Comparison of ENCODE assay signal across 7 mouse cellular contexts in the genomic region with DNA sequence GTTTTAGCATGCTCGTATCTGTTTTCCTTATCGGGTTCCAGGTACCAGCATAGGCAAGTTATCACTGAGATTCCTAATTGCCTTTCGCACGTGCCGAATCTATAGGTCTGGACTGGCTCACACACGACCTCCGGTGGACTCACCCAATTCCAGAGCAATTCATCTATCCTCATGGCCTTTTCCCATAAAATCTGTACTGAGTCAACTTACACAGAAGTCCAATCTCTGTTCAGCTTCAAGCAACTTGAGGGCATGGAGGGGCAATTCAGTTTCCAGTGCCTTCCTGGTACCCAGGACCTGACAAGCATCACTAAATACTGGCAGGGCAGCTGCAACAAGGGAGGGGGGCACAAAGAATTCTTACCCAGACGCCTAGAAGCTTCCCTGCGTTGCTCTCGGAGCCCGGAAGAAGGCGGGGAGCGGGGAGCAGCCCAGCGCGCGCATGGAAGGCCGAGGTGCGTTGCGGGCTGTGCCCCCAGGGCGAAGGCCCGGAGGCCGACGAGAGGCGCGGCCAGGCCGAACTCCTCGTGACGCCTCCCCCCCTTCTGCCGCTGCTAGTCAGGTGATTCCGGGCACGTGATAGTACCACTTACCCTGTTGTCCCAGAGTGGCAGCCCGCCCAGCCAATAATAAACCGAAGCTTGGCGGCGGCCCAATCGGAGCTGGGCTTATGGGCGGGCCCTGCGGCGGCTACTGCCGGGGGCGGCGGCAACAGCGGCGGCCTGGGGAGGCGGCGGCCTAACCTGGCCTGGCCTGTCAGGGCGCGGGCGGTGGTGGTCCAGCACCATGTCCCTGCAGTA. TPM values are rescaled to one million over a fixed set of nuclear protein-coding genes. Genes with fewer than 3 reads are reported as not detected.
A peak's percentile ranks its signal among the peaks of the same experiment; 100 is the strongest.
DNase-seq lines count a peak whose midpoint lies in the region; ATAC-seq lines count a peak whose summit lies in the region.

Gene Rragc (plus strand): TSS at position 699 of the 800 bp plus-strand sequence.

- peak within 1 kb of the TSS; percentile 85 for H3K9ac ChIP-seq in embryonic facial prominence, embryonic 11.5 days (replicated peaks; ENCODE audit: low read length)
- peak within 1 kb of the TSS; percentile 87 for H3K9ac ChIP-seq in limb, embryonic 11.5 days (ENCODE audit: low read length)
- peak within 1 kb of the TSS; percentile 89 for H3K9ac ChIP-seq in midbrain, embryonic 14.5 days (replicated peaks; ENCODE audit: low read length)

- H3K36me3 ChIP-seq in embryonic facial prominence, embryonic 11.5 days (replicated peaks; ENCODE audit: control insufficient read depth, insufficient read depth, low read depth, low read length), result no peaks in the 10 kb centered on the region; the same call in 1 of the 2 replicates
- 0 out of 2 replicates have a peak, but pooled peaks cover 2% of the 10 kb centered on the region for H3K36me3 ChIP-seq in limb, embryonic 11.5 days (ENCODE audit: control insufficient read depth, insufficient read depth, low read length)
- peaks cover 35% of the 10 kb centered on the region for H3K36me3 ChIP-seq in midbrain, embryonic 14.5 days (ENCODE audit: control insufficient read depth, insufficient read depth, low read length)

- no peaks in the 10 kb centered on the region for H3K27me3 ChIP-seq in embryonic facial prominence, embryonic 11.5 days (ENCODE audit: control insufficient read depth, insufficient read depth, low read length)
- H3K27me3 ChIP-seq in limb, embryonic 11.5 days (ENCODE audit: control insufficient read depth, insufficient read depth, low read length), result no peaks in the 10 kb centered on the region
- no peaks in the 10 kb centered on the region for H3K27me3 ChIP-seq in midbrain, embryonic 14.5 days (ENCODE audit: control insufficient read depth, insufficient read depth, low read length)

- H3K4me3 ChIP-seq in embryonic facial prominence, embryonic 11.5 days (ENCODE audit: low read depth, low read length), result peak within 1 kb of the TSS; percentile 96
- peak within 1 kb of the TSS; percentile 95 for H3K4me3 ChIP-seq in limb, embryonic 11.5 days (ENCODE audit: low read depth, low read length)
- H3K4me3 ChIP-seq in midbrain, embryonic 14.5 days (replicated peaks; ENCODE audit: low read depth, low read length), result peak within 1 kb of the TSS; percentile 98

- H3K27ac ChIP-seq in embryonic facial prominence, embryonic 11.5 days (replicated peaks; ENCODE audit: low read depth, low read length), result peak within 1 kb of the TSS; percentile 57
- peak within 1 kb of the TSS; percentile 62 for H3K27ac ChIP-seq in limb, embryonic 11.5 days (replicated peaks; ENCODE audit: low read depth, low read length)
- peak within 1 kb of the TSS; percentile 87 for H3K27ac ChIP-seq in midbrain, embryonic 14.5 days (replicated peaks; ENCODE audit: low read depth, low read length)

- ATAC-seq in embryonic facial prominence, embryonic 11.5 days (replicated peaks; ENCODE audit: insufficient number of reproducible peaks, low FRiP score, low TSS enrichment, low read depth), result peak; percentile 99
- peak; percentile 100 for ATAC-seq in limb, embryonic 11.5 days (ENCODE audit: insufficient number of reproducible peaks, low FRiP score, low TSS enrichment, low read depth)
- ATAC-seq in midbrain, embryonic 14.5 days (ENCODE audit: low FRiP score, low TSS enrichment), result peak; percentile 100

- WGBS in embryonic facial prominence, embryonic 11.5 days, result under 1% methylated on average over 46 of the region's 49 CpGs
- WGBS in limb, embryonic 11.5 days, result 1% methylated on average over 39 of the region's 49 CpGs
- WGBS in midbrain, embryonic 14.5 days, result under 1% methylated on average over 49 of the region's 49 CpGs

- H3K4me2 ChIP-seq in embryonic facial prominence, embryonic 11.5 days (ENCODE audit: low read depth, low read length), result peak within 1 kb of the TSS; percentile 84
- H3K4me2 ChIP-seq in limb, embryonic 11.5 days (ENCODE audit: low read depth, severe bottlenecking), result peak within 1 kb of the TSS; percentile 89
- peak within 1 kb of the TSS; percentile 84 for H3K4me2 ChIP-seq in midbrain, embryonic 14.5 days (ENCODE audit: low read length)

- DNase-seq in adrenal gland, postnatal 14 days, result peak; percentile 100
- DNase-seq in embryonic facial prominence, embryonic 11.5 days (ENCODE audit: low spot score), result peak; percentile 99
- DNase-seq in heart, adult 11 months, result peak; percentile 100
- peak; percentile 100 for DNase-seq in kidney, adult 18-20 months
- DNase-seq in limb, embryonic 11.5 days (ENCODE audit: low spot score), result peak; percentile 100
- DNase-seq in midbrain, embryonic 14.5 days, result peak; percentile 100
- peak; percentile 100 for DNase-seq in spleen, adult 18-20 months

- H3K4me1 ChIP-seq in embryonic facial prominence, embryonic 11.5 days (ENCODE audit: control insufficient read depth, insufficient read depth, low read length), result no peaks in the 10 kb centered on the region
- H3K4me1 ChIP-seq in limb, embryonic 11.5 days (ENCODE audit: control insufficient read depth, insufficient read depth, low read length), result peaks cover 4% of the 10 kb centered on the region; the same call in 1 of the 2 replicates
- H3K4me1 ChIP-seq in midbrain, embryonic 14.5 days (ENCODE audit: control insufficient read depth, insufficient read depth, low read length), result peaks cover 24% of the 10 kb centered on the region

- H3K9me3 ChIP-seq in embryonic facial prominence, embryonic 11.5 days (replicated peaks; ENCODE audit: control insufficient read depth, low read length), result no peaks in the 10 kb centered on the region
- no peaks in the 10 kb centered on the region for H3K9me3 ChIP-seq in limb, embryonic 11.5 days (ENCODE audit: control insufficient read depth, low read length)
- no peaks in the 10 kb centered on the region for H3K9me3 ChIP-seq in midbrain, embryonic 14.5 days (ENCODE audit: control insufficient read depth, low read length)

RNA-seq across cellular contexts. Expression of gene Rragc, which starts in this region (rescaled TPM):
- total RNA-seq in adrenal gland, postnatal 14 days (2021), result 80.1 and 83.2 TPM in 2 replicates
- 54.0 and 55.2 TPM in 2 replicates for polyA plus RNA-seq in embryonic facial prominence, embryonic 11.5 days (2014; fragmentation: Nextera tagmentation; extraction: Ambion mirVana)
- 42.1 and 47.0 TPM in 2 replicates for polyA plus RNA-seq in limb, embryonic 11.5 days (2014; fragmentation: Nextera tagmentation; extraction: Ambion mirVana)
- polyA plus RNA-seq in midbrain, embryonic 14.5 days (2014; fragmentation: Nextera tagmentation; extraction: Ambion mirVana), result 47.3 and 53.6 TPM in 2 replicates

Comparison
In these comparisons a context has a peak if more than half of its experiments do, and no peak if none do; other contexts are left out.
1. Peak in every context shown above with its lines: DNase-seq, ATAC-seq, H3K4me3 ChIP-seq and H3K27ac ChIP-seq.